Mouse (Mus musculus) gastrocnemius, postnatal 14 days (tissue): ENCODE data around the gene Klf16. TPM values are rescaled to one million over a fixed set of nuclear protein-coding genes. Genes with fewer than 3 reads are reported as not detected.
A peak's percentile ranks its signal among the peaks of the same experiment; 100 is the strongest.

Experiments
- DNase-seq: peaks from one replicate; pipeline ENCODE4 v3.0.0; 2021; ENCODE audit warnings: mixed read lengths
- intact Hi-C: fragments of 180-260 bp; cut with DNase I; formaldehyde crosslinking; loops from one replicate; pipeline ENCODE4 v1.15.1; 2025; ENCODE audit warnings: low total_unique reads
- total RNA-seq, 2 experiments: library from RNA; stranded (reverse); gene quantifications; 2 replicates each; pipeline ENCODE4 v1.2.3; 2021

The Klf16 gene
- total RNA-seq, 2 experiments from 2014 or later = 2.1 to 2.7 TPM

DNA sequence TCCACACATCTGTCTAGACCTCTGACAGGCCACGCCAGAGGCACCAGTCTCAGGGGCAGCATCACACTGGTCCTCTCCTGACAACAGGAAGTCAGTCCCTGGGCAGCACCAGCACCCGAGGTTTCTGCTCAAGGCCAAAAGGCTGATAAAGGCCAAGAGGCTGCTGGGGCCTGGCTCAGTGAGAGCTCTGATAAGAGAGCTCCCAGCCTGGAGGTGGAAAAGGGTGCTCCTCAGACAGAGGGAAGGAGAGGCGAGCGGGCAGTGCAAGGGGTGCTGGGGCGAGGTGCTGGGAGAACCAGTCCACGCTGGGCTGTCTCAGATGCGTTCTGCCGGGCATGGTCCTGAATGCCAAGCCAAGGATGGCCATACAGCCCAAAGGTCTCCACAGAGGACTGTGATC lies 23.5 kb downstream of the Klf16 start:
- DNase-seq = no peak
- intact Hi-C loops = no loop called here

DNA sequence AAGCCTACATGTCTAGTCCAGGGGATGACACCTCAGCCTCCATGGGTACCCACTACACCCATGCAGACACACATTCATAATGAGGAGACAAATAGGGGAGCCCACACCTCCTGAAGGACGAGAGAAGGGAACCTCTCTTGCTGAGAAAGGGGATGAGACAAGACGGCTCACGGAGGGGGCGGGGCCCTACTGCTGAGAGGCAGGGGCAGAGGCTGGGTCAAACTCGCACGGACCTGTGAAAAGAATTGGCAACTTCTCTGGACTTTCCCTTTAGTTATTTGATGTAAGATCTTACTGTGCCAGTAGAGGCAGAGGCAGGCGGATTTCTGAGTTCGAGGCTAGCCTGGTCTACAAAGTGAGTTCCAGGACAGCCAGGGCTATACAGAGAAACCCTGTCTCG lies 24.8 kb downstream of the Klf16 start:
- intact Hi-C loops = no loop called here
- no peak for DNase-seq

DNA sequence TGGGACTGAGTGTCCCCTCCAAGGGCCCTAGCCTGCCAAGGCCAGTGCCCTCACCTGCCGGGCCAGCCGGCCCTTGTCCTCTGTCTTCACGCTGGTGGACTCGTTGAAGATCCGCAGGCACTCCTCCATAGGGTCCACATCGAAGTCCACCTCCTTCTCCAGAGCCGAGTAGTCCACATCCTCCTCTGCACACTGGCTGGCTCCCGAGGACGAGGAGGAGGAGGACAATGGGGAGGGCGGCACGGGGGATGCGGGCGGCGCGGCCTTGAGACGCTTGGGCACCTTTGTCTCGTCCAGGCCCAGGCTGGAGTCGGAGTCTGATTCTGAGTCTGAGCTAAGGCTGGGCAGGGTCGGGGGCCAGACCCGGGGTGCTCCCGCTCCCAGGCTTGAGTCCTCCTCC lies 27.8 kb downstream of the Klf16 start:
- intact Hi-C loops = loop anchor here (5.0 kb wide), 1 partner anchor 102 kb away; no protein-coding TSS in a partner anchor
- DNase-seq = no peak

- intact Hi-C loops = loop anchor here (5.0 kb wide), 1 partner anchor 101 kb away; no protein-coding TSS in a partner anchor
Measured at GRCm38 (mm10) chr10:80548428-80549006, 28.6 kb downstream of the Klf16 start.

GRCm38 (mm10) chr10:80547539-80547938 lies 29.6 kb downstream of the Klf16 start:
- intact Hi-C loops = loop anchor here (5.0 kb wide), 1 partner anchor 100 kb away; no protein-coding TSS in a partner anchor
- no peak for DNase-seq

More at GRCm38 (mm10) chr10:80548428-80549006, 28.6 kb downstream of the Klf16 start:
- DNase-seq = peak; percentile 70

- intact Hi-C loops = loop anchor here (5.0 kb wide), 1 partner anchor 100 kb away; no protein-coding TSS in a partner anchor
- no peak for DNase-seq
Measured at GRCm38 (mm10) chr10:80546945-80547344, 30.2 kb downstream of the Klf16 start.

DNA sequence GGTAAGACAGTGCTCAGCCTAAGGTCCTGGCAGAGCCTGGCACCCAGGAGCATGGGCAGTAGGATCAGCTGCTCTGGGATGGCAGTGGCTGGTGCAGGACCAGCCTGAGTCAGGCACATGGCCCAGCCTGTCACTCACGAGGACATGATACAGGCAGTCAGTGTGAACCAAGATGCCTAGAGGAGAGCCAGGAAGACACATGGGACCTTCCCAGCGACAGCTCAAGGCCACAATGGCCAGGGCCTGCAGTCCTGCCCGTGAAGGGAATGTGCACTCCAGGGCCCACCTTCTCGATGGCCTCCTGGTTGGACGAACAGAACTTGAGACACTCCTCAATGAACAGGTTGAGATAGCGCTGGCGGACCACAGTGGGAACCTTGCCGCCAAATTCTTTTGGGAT lies 31.5 kb downstream of the Klf16 start:
- intact Hi-C loops = loop anchor here (5.0 kb wide), 1 partner anchor 98 kb away; no protein-coding TSS in a partner anchor
- no peak for DNase-seq

GRCm38 (mm10) chr10:80543873-80544272 lies 33.2 kb downstream of the Klf16 start:
- no peak for DNase-seq
- intact Hi-C loops = no loop called here

- no peak for DNase-seq
- intact Hi-C loops = no loop called here
Measured at GRCm38 (mm10) chr10:80539493-80539892, 37.6 kb downstream of the Klf16 start.

- intact Hi-C loops = no loop called here
- peak; percentile 74 for DNase-seq
Measured at GRCm38 (mm10) chr10:80538710-80539394, 38.3 kb downstream of the Klf16 start, which contains the start of gene Atp8b3. Gene Atp8b3, minus strand, starts transcription at chr10:80539124.

DNA sequence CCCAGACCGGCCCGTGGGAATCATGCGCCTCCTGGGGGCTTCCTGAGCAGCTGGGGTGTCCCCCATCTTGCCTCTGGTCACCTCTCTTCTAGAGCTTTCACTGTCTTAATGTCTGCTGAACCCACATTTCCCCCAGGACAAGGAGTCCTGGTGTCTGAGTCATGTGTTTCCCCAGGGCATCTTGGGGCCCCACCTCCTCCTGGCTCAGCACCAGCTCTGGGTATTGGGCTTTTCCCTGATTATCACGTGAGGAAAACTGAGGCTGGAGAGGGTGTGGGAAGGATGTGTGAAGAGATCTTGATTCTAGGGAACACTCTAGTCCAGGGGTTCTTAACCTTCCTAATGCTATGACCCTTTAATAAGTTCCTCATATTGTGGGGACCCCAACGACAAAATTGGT lies 38.9 kb downstream of the Klf16 start:
- intact Hi-C loops = no loop called here
- no peak for DNase-seq

GRCm38 (mm10) chr10:80535711-80536110 lies 41.4 kb downstream of the Klf16 start:
- intact Hi-C loops = no loop called here

DNA sequence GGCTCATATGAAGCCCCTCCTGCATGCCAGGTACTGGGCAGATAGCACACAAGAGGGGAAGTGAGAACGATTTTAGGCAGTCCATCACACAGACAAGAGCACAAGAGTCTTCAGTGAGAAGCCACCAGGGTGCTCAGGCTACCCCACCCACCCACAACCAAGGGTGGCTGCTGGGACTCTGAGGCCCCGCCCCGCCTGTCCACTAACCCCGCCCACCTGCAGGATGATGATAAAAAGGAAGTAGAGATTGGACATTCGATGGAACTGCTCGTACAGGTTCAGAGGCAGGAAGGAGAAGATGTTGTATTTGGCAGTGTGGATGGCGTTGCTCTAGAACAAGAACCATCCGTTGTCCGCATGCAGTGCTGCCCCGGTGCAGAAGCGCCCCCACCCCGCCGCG lies 42.0 kb downstream of the Klf16 start:
- intact Hi-C loops = no loop called here
- DNase-seq = no peak

More at GRCm38 (mm10) chr10:80535711-80536110, 41.4 kb downstream of the Klf16 start:
- no peak for DNase-seq

DNA sequence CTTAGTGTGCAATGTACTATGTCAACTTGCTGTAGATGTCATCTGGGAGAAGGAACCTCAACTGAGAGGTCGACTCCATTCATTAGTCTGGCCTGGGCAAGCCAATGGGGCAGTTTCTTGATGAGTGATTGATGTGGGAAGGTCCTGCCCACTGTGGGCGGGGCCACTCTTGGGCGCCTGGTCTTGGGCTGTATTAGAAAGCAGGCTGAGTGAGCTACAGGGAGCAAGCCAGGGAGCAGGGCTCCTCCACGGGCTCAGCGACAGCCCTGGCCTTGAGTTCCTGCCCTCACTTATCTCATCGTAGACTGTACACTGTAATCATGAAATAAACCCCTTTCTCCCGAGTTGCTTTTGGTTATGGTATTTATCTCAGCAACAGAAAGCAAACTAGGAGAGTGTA lies 43.4 kb downstream of the Klf16 start:
- intact Hi-C loops = no loop called here
- no peak for DNase-seq

GRCm38 (mm10) chr10:80532783-80533182 lies 44.3 kb downstream of the Klf16 start:
- no peak for DNase-seq
- intact Hi-C loops = no loop called here

GRCm38 (mm10) chr10:80526172-80526571 lies 50.9 kb downstream of the Klf16 start:
- intact Hi-C loops = no loop called here
- DNase-seq = no peak

DNA sequence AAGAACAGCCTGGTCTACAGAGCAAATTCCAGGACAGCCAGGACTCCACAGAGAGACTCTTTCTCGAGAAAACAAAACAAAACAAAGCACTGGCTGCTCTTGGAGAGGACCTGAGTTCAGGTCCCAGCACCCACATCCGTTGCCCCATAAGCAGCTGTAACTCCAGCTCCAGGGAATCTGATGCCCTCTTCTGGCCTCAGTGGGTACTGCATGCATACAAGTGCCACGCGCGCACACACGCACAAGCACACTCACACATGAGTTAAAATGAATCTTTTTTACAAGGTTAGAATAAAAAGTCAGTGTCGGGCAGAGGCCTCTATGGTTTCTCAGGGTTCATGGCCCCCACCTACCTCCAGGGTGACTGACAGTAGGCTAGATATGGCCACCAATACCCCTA lies 53.8 kb downstream of the Klf16 start:
- DNase-seq = no peak
- intact Hi-C loops = no loop called here

- intact Hi-C loops = loop anchor here (10.0 kb wide), 1 partner anchor 154 kb away; no protein-coding TSS in a partner anchor
- DNase-seq = no peak
Measured at GRCm38 (mm10) chr10:80519287-80519686, 57.8 kb downstream of the Klf16 start.
